Mouse (Mus musculus) heart, embryonic 15.5 days (tissue): ENCODE data around the gene Dlg1. TPM values are rescaled to one million over a fixed set of nuclear protein-coding genes. Genes with fewer than 3 reads are reported as not detected.
A peak's percentile ranks its signal among the peaks of the same experiment; 100 is the strongest.

ENCODE experiments used
- ATAC-seq: fragments of 200-750 bp; cut with Nextera tagmentation; replicated peaks from 2 replicates; pipeline ENCODE4 v1.8.0; 2017; ENCODE audit warnings: low read depth, moderate TSS enrichment; ENCODE audit not compliant: insufficient number of reproducible peaks, insufficient read depth, low FRiP score
- H3K27ac ChIP-seq: fragments of 300-500 bp; sonication (generic); 2 replicates; pipeline ENCODE4 v1.5.1; 2015; ENCODE audit warnings: mild to moderate bottlenecking, inconsistent platforms
- H3K27me3 ChIP-seq: fragments of 300-500 bp; sonication (generic); 2 replicates; pipeline ENCODE4 v1.6.1; 2015; ENCODE audit warnings: inconsistent platforms
- H3K36me3 ChIP-seq: fragments of 300-500 bp; sonication (generic); 2 replicates; pipeline ENCODE4 v1.6.1; 2015; ENCODE audit warnings: mild to moderate bottlenecking, inconsistent platforms
- H3K4me1 ChIP-seq: fragments of 300-500 bp; sonication (generic); replicated peaks from 2 replicates; pipeline ENCODE4 v1.6.1; 2015; ENCODE audit warnings: inconsistent platforms
- H3K4me2 ChIP-seq: fragments of 300-500 bp; sonication (generic); 2 replicates; pipeline ENCODE4 v1.6.1; 2015; ENCODE audit warnings: inconsistent platforms, mild to moderate bottlenecking, moderate library complexity
- H3K4me3 ChIP-seq: fragments of 300-500 bp; sonication (generic); 2 replicates; pipeline ENCODE4 v1.5.1; 2015; ENCODE audit warnings: mild to moderate bottlenecking, inconsistent platforms
- H3K9ac ChIP-seq: fragments of 300-500 bp; sonication (generic); 2 replicates; pipeline ENCODE4 v1.6.1; 2015; ENCODE audit warnings: mild to moderate bottlenecking, inconsistent platforms
- H3K9me3 ChIP-seq: fragments of 300-500 bp; sonication (generic); replicated peaks from 2 replicates; pipeline ENCODE4 v1.6.1; 2016; ENCODE audit warnings: inconsistent platforms
- WGBS: fragments of 180-500 bp; shearing (Covaris S2); methylation state at CpG from one replicate; pipeline ENCODE4 v1.1.7; 2015; ENCODE audit warnings: mixed read lengths; 5-methylcytosine and 5-hydroxymethylcytosine counted together
- polyA plus RNA-seq: library from polyadenylated mRNA; unstranded; fragments of >200 nt; fragmentation: Nextera tagmentation; extraction: Ambion mirVana; gene quantifications from 2 replicates; pipeline ENCODE4 v1.2.1, GENCODE M21; 2015

The Dlg1 gene
- polyA plus RNA-seq, 1 experiment from 2014 or later = 12.4 TPM

GRCm38 (mm10) chr16:31883902-31884301 is 220.7 kb downstream of the Dlg1 start:
- Histone ChIP-seq H3K9ac (no peak overlapping the region), H3K27ac (no peak overlapping the region), H3K4me2 (no peak overlapping the region; the same call in 1 of the 2 replicates), H3K27me3 (peaks cover 3% of the 10 kb centered on the region; the same call in 1 of the 2 replicates), H3K9me3 (no peaks in the 10 kb centered on the region), H3K36me3 (no peaks in the 10 kb centered on the region), H3K4me1 (peaks cover 10% of the 10 kb centered on the region), H3K4me3 (no peak overlapping the region)
- ATAC-seq = no peak
- WGBS = 16% methylated on average over 6 of the region's 6 CpGs

GRCm38 (mm10) chr16:31890907-31891306 is 227.7 kb downstream of the Dlg1 start:
- H3K9me3 ChIP-seq = no peaks in the 10 kb centered on the region
- H3K27ac ChIP-seq = no peak overlapping the region
- no peak overlapping the region for H3K4me2 ChIP-seq
- H3K27me3 ChIP-seq = no peaks in the 10 kb centered on the region
- no peaks in the 10 kb centered on the region for H3K36me3 ChIP-seq
- 76% methylated on average over 7 of the region's 7 CpGs for WGBS
- H3K9ac ChIP-seq = no peak overlapping the region
- ATAC-seq = no peak
- peaks cover 3% of the 10 kb centered on the region; the same call in 1 of the 2 replicates for H3K4me1 ChIP-seq
- H3K4me3 ChIP-seq = no peak overlapping the region

- Histone ChIP-seq H3K27me3 (no peaks in the 10 kb centered on the region), H3K27ac (no peak overlapping the region), H3K4me3 (no peak overlapping the region), H3K9ac (no peak overlapping the region), H3K4me1 (peaks cover 12% of the 10 kb centered on the region), H3K9me3 (no peaks in the 10 kb centered on the region), H3K36me3 (no peaks in the 10 kb centered on the region), H3K4me2 (no peak overlapping the region)
- 67% methylated on average over 5 of the region's 5 CpGs for WGBS
- ATAC-seq = no peak
Measured at GRCm38 (mm10) chr16:31893396-31894141, 230.3 kb downstream of the Dlg1 start.

- Histone ChIP-seq H3K9me3 (no peaks in the 10 kb centered on the region), H3K4me1 (peaks cover 12% of the 10 kb centered on the region), H3K36me3 (no peaks in the 10 kb centered on the region), H3K4me3 (peak overlapping the region; percentile 39), H3K27me3 (no peaks in the 10 kb centered on the region), H3K27ac (no peak overlapping the region), H3K4me2 (peak overlapping the region; percentile 70), H3K9ac (peak overlapping the region; percentile 46; the same call in 1 of the 2 replicates)
- ATAC-seq = 0 out of 2 replicates have a peak, but pooled peaks have one; percentile 24
- 15% methylated on average over 29 of the region's 29 CpGs for WGBS
Measured at GRCm38 (mm10) chr16:31896971-31897774, 233.9 kb downstream of the Dlg1 start.

GRCm38 (mm10) chr16:31898546-31899326 is 235.5 kb downstream of the Dlg1 start:
- Histone ChIP-seq H3K4me3 (no peak overlapping the region), H3K36me3 (no peaks in the 10 kb centered on the region), H3K9ac (no peak overlapping the region), H3K9me3 (no peaks in the 10 kb centered on the region), H3K4me2 (no peak overlapping the region), H3K27me3 (no peaks in the 10 kb centered on the region), H3K27ac (no peak overlapping the region), H3K4me1 (peaks cover 9% of the 10 kb centered on the region)
- no peak for ATAC-seq
- 75% methylated on average over 18 of the region's 18 CpGs for WGBS

- Histone ChIP-seq H3K27me3 (0 out of 2 replicates have a peak, but pooled peaks cover 4% of the 10 kb centered on the region), H3K4me1 (peaks cover 20% of the 10 kb centered on the region), H3K9ac (no peak overlapping the region), H3K36me3 (no peaks in the 10 kb centered on the region), H3K4me3 (no peak overlapping the region), H3K9me3 (no peaks in the 10 kb centered on the region), H3K4me2 (no peak overlapping the region), H3K27ac (no peak overlapping the region)
- WGBS = 89% methylated on average over 1 of the region's 1 CpGs
- ATAC-seq = no peak
Measured at GRCm38 (mm10) chr16:31901886-31902285, 238.6 kb downstream of the Dlg1 start.

GRCm38 (mm10) chr16:31903239-31903638 is 240.0 kb downstream of the Dlg1 start:
- Histone ChIP-seq H3K9ac (no peak overlapping the region), H3K36me3 (no peaks in the 10 kb centered on the region), H3K27me3 (0 out of 2 replicates have a peak, but pooled peaks cover 4% of the 10 kb centered on the region), H3K4me3 (no peak overlapping the region), H3K4me1 (peaks cover 14% of the 10 kb centered on the region), H3K4me2 (no peak overlapping the region), H3K27ac (no peak overlapping the region), H3K9me3 (no peaks in the 10 kb centered on the region)
- 80% methylated on average over 8 of the region's 8 CpGs for WGBS
- ATAC-seq = no peak

- peaks cover 14% of the 10 kb centered on the region for H3K4me1 ChIP-seq
- no peak for ATAC-seq
- no peak overlapping the region for H3K9ac ChIP-seq
- H3K4me2 ChIP-seq = no peak overlapping the region
- H3K27ac ChIP-seq = no peak overlapping the region
- H3K4me3 ChIP-seq = no peak overlapping the region
- WGBS = 68% methylated on average over 4 of the region's 4 CpGs
- 0 out of 2 replicates have a peak, but pooled peaks cover 4% of the 10 kb centered on the region for H3K27me3 ChIP-seq
- no peaks in the 10 kb centered on the region for H3K36me3 ChIP-seq
- H3K9me3 ChIP-seq = no peaks in the 10 kb centered on the region
Measured at GRCm38 (mm10) chr16:31905331-31905730, 242.1 kb downstream of the Dlg1 start.

- 24% methylated on average over 20 of the region's 20 CpGs for WGBS
- Histone ChIP-seq H3K9me3 (no peaks in the 10 kb centered on the region), H3K27ac (no peak overlapping the region), H3K9ac (no peak overlapping the region), H3K4me3 (peak overlapping the region; percentile 44), H3K27me3 (0 out of 2 replicates have a peak, but pooled peaks cover 4% of the 10 kb centered on the region), H3K4me1 (peaks cover 14% of the 10 kb centered on the region), H3K4me2 (peak overlapping the region; percentile 67), H3K36me3 (no peaks in the 10 kb centered on the region)
- ATAC-seq = no peak
Measured at GRCm38 (mm10) chr16:31905891-31906825, 242.9 kb downstream of the Dlg1 start.

GRCm38 (mm10) chr16:31906896-31907295 is 243.7 kb downstream of the Dlg1 start:
- no peaks in the 10 kb centered on the region for H3K36me3 ChIP-seq
- peaks cover 14% of the 10 kb centered on the region for H3K4me1 ChIP-seq
- H3K27me3 ChIP-seq = 0 out of 2 replicates have a peak, but pooled peaks cover 4% of the 10 kb centered on the region
- no peak; the same call in 1 of the 2 replicates for ATAC-seq
- H3K4me2 ChIP-seq = peak overlapping the region; percentile 67
- no peak overlapping the region for H3K27ac ChIP-seq
- 8% methylated on average over 9 of the region's 9 CpGs for WGBS
- H3K9ac ChIP-seq = no peak overlapping the region
- no peaks in the 10 kb centered on the region for H3K9me3 ChIP-seq
- peak overlapping the region; percentile 44 for H3K4me3 ChIP-seq
